Mouse (Mus musculus): ENCODE measurements around the gene Prc1. TPM values are rescaled to one million over a fixed set of nuclear protein-coding genes. Genes with fewer than 3 reads are reported as not detected.

Gene Prc1
- polyA plus RNA-seq, 1 experiment, result 25.5 TPM

DNA sequence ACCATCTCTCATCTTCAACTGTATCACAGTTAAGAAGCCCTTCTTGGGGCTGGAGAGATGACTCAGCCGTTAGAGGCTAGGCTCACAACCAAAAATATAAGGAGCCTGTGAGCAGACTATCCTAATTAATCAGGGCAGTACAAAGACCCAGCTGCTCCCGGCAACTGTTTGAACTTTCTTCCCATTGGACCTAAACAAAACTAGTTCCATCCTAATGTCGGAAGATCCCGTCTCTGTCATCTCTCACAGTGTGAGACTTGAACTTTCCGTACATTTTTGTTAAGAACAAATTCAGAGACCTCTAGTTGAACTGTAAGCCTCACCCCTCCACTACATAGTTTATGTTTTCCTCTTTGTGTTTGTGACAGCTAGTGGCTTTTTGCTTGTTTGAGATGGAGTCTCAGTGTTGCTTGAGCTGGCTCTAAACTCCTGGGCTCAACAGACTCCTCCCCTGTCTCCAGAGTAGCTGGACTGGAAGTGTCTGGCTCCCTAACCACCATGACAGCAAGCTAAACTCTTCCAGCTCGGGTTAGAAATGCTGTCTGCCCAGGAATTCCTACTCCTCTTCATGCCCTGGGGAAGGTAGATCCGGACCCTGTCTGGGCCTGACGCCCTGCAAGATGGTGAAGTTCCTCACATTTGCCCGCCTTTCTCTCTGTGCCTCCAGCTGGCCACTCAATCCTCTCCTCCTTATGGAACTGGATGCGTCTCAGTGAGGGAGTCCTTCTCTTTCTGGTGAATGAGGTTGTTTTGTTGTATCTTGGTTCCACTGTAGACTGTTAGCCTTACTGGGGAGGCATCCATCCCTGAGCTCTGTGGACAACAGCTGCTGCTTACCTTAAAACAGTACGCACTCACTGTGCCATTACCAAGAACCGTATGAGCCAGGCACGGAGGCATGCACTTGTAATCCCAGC is 53.7 kb downstream of the Prc1 start:
- Histone ChIP-seq H3K36me3 (ENCODE audit: control insufficient read depth, insufficient read depth) (peaks cover 3% of the 10 kb centered on the region), H3K4me2 (ENCODE audit: low read depth) (peak overlapping the region; percentile 38), H3K27me3 (ENCODE audit: control insufficient read depth, insufficient read depth, insufficient read length) (no peaks in the 10 kb centered on the region), H3K79me2 (ENCODE audit: control insufficient read depth, insufficient read depth) (no peaks in the 10 kb centered on the region), H3ac (ENCODE audit: control insufficient read depth, insufficient read length) (no peak overlapping the region), H3K4me3 (no peak overlapping the region)
- TF ChIP-seq REST (IDR thresholded peaks at IDR 0.05; ENCODE audit: insufficient read depth, insufficient read length) (no peak), USF1 (IDR thresholded peaks at IDR 0.05; ENCODE audit: low read depth) (no peak), MAX (IDR thresholded peaks at IDR 0.05; ENCODE audit: low read depth) (no peak), CEBPB (IDR thresholded peaks at IDR 0.05; ENCODE audit: insufficient read depth, poor library complexity, severe bottlenecking) (no peak), SRF (IDR thresholded peaks at IDR 0.05; ENCODE audit: control insufficient read depth, insufficient read length, low read depth) (no peak)

GRCm38 (mm10) chr7:80350808-80351207 is 56.6 kb downstream of the Prc1 start:
- no peak overlapping the region for H3K4me2 ChIP-seq (ENCODE audit: low read depth)
- TF ChIP-seq E2F4 (IDR thresholded peaks at IDR 0.05; ENCODE audit: insufficient read depth), result no peak
- TF ChIP-seq MAX (IDR thresholded peaks at IDR 0.05; ENCODE audit: low read depth), result no peak
- peaks cover 3% of the 10 kb centered on the region for H3K36me3 ChIP-seq (ENCODE audit: control insufficient read depth, insufficient read depth)
- no peak overlapping the region for H3K4me3 ChIP-seq
- no peaks in the 10 kb centered on the region for H3K27me3 ChIP-seq (ENCODE audit: control insufficient read depth, insufficient read depth, insufficient read length)
- H3K79me2 ChIP-seq (ENCODE audit: control insufficient read depth, insufficient read depth), result no peaks in the 10 kb centered on the region
- H3ac ChIP-seq (ENCODE audit: control insufficient read depth, insufficient read length), result no peak overlapping the region

DNA sequence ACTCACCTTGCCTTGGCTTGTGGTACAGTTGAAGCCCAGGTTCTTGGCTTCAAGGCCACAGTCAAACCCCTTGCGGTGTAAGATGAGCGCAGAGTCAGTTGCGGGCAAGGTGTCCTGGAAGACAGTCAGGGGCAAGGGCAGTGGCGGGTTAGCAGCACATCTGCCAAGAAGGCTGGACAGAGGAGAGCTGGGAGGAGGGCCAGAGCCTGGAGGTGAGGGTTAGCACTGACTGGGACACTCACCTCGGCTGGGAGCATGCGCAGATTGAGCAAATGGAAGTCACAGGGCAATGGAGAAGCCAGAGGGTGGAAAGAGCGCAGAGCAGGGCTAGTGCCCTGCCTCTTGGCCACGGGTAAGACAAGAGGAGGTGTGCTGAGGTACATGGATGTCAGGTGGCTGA is 58.7 kb downstream of the Prc1 start:
- H3K36me3 ChIP-seq (ENCODE audit: control insufficient read depth, insufficient read depth), result peaks cover 3% of the 10 kb centered on the region
- TF ChIP-seq CEBPB (IDR thresholded peaks at IDR 0.05; ENCODE audit: insufficient read depth, poor library complexity, severe bottlenecking) (no peak), MYOG (IDR thresholded peaks at IDR 0.05; ENCODE audit: control insufficient read depth in 1 of 3, insufficient read depth in 1 of 3, insufficient read length in 2 of 3, low read depth in 2 of 3) (no peak), MYOD1 (IDR thresholded peaks at IDR 0.05; ENCODE audit: control insufficient read depth in 1 of 3, insufficient read length in 2 of 3, low read depth in 2 of 3) (no peak), POLR2AphosphoS2 (IDR thresholded peaks at IDR 0.05; ENCODE audit: insufficient read length, low read depth) (no peak), TCF3 (IDR thresholded peaks at IDR 0.05; ENCODE audit: insufficient read length, low read depth) (no peak), REST (IDR thresholded peaks at IDR 0.05; ENCODE audit: insufficient read depth, insufficient read length) (no peak), USF1 (IDR thresholded peaks at IDR 0.05; ENCODE audit: low read depth) (no peak), TCF12 (IDR thresholded peaks at IDR 0.05; ENCODE audit: insufficient read depth, poor library complexity, severe bottlenecking) (no peak), E2F4 (IDR thresholded peaks at IDR 0.05; ENCODE audit: insufficient read depth) (no peak)

DNA sequence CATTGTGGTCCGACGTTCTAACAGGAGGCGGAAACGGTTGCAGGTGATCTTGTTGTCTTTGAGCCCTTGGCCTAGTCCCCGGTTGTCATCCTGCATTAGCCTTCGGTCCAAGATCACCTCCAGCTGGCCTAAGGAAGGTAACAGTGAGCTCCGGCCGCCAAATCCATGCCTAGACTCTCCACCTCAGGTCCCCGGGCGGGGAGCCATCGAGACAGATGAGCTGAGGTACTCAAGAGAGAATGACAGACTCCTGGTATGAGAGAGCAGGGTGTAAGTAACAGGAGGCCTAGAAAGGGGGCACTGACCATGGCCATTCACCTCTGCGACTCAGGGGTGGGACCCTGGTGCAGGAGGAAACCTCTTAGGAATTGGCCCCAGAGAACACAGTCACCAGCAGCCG is 62.1 kb downstream of the Prc1 start:
- H3K4me3 ChIP-seq, result no peak overlapping the region
- H3K79me2 ChIP-seq (ENCODE audit: control insufficient read depth, insufficient read depth), result no peaks in the 10 kb centered on the region
- TF ChIP-seq MYOD1 (IDR thresholded peaks at IDR 0.05; ENCODE audit: control insufficient read depth in 1 of 3, insufficient read length in 2 of 3, low read depth in 2 of 3), result no peak
- TF ChIP-seq E2F4 (IDR thresholded peaks at IDR 0.05; ENCODE audit: insufficient read depth), result no peak
- TF ChIP-seq CEBPB (IDR thresholded peaks at IDR 0.05; ENCODE audit: insufficient read depth, poor library complexity, severe bottlenecking), result no peak
- no peak for TF ChIP-seq SRF (IDR thresholded peaks at IDR 0.05; ENCODE audit: control insufficient read depth, insufficient read length, low read depth)
- TF ChIP-seq MAX (IDR thresholded peaks at IDR 0.05; ENCODE audit: low read depth), result no peak
- no peak for TF ChIP-seq TCF12 (IDR thresholded peaks at IDR 0.05; ENCODE audit: insufficient read depth, poor library complexity, severe bottlenecking)
- no peak for TF ChIP-seq MYOG (IDR thresholded peaks at IDR 0.05; ENCODE audit: control insufficient read depth in 1 of 3, insufficient read depth in 1 of 3, insufficient read length in 2 of 3, low read depth in 2 of 3)
- no peak for TF ChIP-seq USF1 (IDR thresholded peaks at IDR 0.05; ENCODE audit: low read depth)
- TF ChIP-seq POLR2AphosphoS2 (IDR thresholded peaks at IDR 0.05; ENCODE audit: insufficient read length, low read depth), result no peak
- no peak overlapping the region for H3ac ChIP-seq (ENCODE audit: control insufficient read depth, insufficient read length)
- no peak overlapping the region for H3K4me2 ChIP-seq (ENCODE audit: low read depth)
- no peaks in the 10 kb centered on the region for H3K27me3 ChIP-seq (ENCODE audit: control insufficient read depth, insufficient read depth, insufficient read length)
- H3K36me3 ChIP-seq (ENCODE audit: control insufficient read depth, insufficient read depth), result no peaks in the 10 kb centered on the region

More for the DNA sequence above, 58.7 kb downstream of the Prc1 start:
- Histone ChIP-seq H3K27me3 (ENCODE audit: control insufficient read depth, insufficient read depth, insufficient read length) (no peaks in the 10 kb centered on the region), H3ac (ENCODE audit: control insufficient read depth, insufficient read length) (no peak overlapping the region), H3K4me2 (ENCODE audit: low read depth) (no peak overlapping the region), H3K4me3 (no peak overlapping the region), H3K79me2 (ENCODE audit: control insufficient read depth, insufficient read depth) (no peaks in the 10 kb centered on the region)

GRCm38 (mm10) chr7:80357156-80357555 is 62.9 kb downstream of the Prc1 start:
- Histone ChIP-seq H3K4me3 (no peak overlapping the region), H3K36me3 (ENCODE audit: control insufficient read depth, insufficient read depth) (peaks cover 6% of the 10 kb centered on the region), H3K4me2 (ENCODE audit: low read depth) (no peak overlapping the region), H3ac (ENCODE audit: control insufficient read depth, insufficient read length) (no peak overlapping the region), H3K27me3 (ENCODE audit: control insufficient read depth, insufficient read depth, insufficient read length) (no peaks in the 10 kb centered on the region), H3K79me2 (ENCODE audit: control insufficient read depth, insufficient read depth) (no peaks in the 10 kb centered on the region)
- TF ChIP-seq POLR2A (IDR thresholded peaks at IDR 0.05; ENCODE audit: insufficient read length, low read depth) (no peak), MYOD1 (IDR thresholded peaks at IDR 0.05; ENCODE audit: control insufficient read depth in 1 of 3, insufficient read length in 2 of 3, low read depth in 2 of 3) (no peak), TCF3 (IDR thresholded peaks at IDR 0.05; ENCODE audit: insufficient read length, low read depth) (no peak), REST (IDR thresholded peaks at IDR 0.05; ENCODE audit: insufficient read depth, insufficient read length) (no peak), USF1 (IDR thresholded peaks at IDR 0.05; ENCODE audit: low read depth) (no peak), MAX (IDR thresholded peaks at IDR 0.05; ENCODE audit: low read depth) (no peak), CEBPB (IDR thresholded peaks at IDR 0.05; ENCODE audit: insufficient read depth, poor library complexity, severe bottlenecking) (no peak), TCF12 (IDR thresholded peaks at IDR 0.05; ENCODE audit: insufficient read depth, poor library complexity, severe bottlenecking) (no peak), E2F4 (IDR thresholded peaks at IDR 0.05; ENCODE audit: insufficient read depth) (no peak), SRF (IDR thresholded peaks at IDR 0.05; ENCODE audit: control insufficient read depth, insufficient read length, low read depth) (no peak), POLR2AphosphoS2 (IDR thresholded peaks at IDR 0.05; ENCODE audit: insufficient read length, low read depth) (no peak), MYOG (IDR thresholded peaks at IDR 0.05; ENCODE audit: control insufficient read depth in 1 of 3, insufficient read depth in 1 of 3, insufficient read length in 2 of 3, low read depth in 2 of 3) (no peak)

Data from myocyte (in vitro differentiated cells).